Mouse (Mus musculus): ENCODE data around the gene Larp6.

Gene Larp6

DNA sequence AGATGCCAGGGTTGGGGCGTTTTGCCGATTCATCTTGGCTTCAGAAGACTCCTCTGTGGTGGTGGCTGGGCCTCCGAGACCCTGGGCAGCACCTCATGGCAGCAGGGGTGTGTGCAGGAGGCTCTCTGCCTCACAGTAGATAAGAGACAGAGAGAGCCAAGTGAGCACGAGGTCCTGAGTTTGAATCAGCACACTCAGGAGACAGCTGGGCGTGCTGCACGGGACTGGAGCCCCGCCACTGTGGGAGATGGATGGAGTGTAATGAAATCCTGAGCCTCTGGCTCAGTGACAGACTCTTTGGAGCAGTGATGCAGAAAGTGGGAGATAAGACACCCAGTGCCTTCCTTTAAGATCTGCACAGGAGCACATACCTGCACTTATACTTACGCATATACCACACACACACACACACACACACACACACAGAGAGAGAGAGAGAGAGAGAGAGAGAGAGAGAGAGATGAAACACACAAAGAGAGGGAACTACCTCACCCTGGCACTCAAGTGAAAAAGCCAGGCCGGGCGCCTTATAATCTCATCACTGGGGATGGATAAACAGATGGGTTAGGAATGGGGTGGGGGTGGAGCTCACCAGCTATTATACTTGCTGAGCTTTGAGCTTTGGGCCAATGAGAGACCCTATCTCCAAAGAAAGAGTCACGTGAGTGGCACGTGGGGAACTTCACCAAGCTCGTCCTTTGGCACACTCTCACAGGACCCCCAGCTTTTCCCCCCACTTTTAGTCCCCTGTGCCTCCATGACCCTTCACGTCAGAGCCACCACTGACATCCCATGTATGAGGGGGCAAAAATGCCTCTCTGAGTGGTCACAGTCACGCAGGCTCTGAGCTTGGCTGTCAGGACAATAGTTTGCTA is 44.3 kb downstream of the Larp6 start:
- in situ Hi-C loops (cut with MboI; ENCODE audit: low sequenced_read_pairs) = no loop called here

DNA sequence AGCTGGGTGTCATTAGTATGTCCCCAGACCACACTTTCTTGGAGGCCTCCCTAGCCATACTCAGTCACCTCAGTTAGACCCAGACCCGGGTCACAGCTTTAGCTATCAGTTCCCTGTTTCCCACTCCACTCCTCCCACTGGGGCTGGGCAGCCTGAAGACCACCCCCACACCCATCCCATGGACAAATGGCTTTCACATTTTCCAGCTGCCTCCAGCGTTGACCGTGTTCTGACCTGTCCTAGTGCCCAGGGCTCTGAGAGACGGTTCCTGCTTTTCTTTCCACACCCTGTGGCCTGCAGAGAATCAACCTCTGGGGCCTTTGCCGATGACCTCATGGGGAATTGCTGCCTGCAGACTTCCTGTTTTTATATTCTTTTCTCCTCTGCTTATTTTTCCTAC is 45.0 kb downstream of the Larp6 start:
- in situ Hi-C loops (cut with MboI; ENCODE audit: low sequenced_read_pairs) = no loop called here

DNA sequence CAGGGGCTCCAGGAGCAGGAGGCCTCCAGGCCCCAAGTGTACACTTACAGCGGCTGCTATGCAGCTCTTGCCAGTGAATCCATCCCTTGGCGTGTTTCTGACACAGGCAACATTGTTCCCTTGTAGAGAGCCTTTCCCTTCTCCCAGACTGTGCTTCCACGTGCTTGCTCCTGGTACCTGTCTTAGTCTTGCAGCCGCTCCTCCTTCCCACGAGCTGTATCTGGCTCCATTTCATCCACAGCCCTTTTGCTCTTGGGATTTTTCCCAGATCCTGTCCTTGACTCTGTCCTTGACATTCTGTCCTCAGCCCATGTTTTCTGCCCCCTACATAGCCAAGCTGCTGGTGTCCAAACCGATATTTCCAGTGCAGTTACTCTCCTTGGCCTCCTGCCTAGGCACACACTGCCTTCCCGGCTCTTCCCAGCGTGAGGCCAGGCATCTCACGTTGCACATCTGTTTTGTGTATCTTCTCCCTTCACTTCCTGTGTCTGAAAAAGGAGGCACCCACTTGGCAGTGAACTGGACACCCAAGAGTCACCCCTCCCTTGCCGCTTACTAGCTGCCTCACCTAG is 46.7 kb downstream of the Larp6 start:
- in situ Hi-C loops (cut with MboI; ENCODE audit: low sequenced_read_pairs) = no loop called here

DNA sequence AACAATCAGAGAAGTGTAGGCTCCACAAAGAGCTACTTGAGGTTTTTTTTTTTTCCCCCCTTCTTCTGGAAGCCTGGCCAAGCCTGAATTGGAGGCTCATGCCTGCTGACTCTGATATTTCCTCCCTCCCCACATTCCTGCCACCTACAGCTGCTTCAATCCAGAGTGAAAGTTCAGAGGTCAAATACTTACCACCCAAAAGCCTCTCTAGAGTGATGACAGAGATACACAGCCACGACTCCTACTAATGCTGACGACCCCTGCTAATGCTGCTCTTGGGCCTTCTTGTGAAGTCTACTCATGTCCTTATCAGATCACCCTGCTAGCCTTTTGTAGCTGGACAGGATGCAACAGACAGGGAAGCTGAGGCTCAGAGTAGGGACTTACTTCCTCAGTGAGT is 52.4 kb downstream of the Larp6 start:
- in situ Hi-C loops (cut with MboI; ENCODE audit: low sequenced_read_pairs) = no loop called here

DNA sequence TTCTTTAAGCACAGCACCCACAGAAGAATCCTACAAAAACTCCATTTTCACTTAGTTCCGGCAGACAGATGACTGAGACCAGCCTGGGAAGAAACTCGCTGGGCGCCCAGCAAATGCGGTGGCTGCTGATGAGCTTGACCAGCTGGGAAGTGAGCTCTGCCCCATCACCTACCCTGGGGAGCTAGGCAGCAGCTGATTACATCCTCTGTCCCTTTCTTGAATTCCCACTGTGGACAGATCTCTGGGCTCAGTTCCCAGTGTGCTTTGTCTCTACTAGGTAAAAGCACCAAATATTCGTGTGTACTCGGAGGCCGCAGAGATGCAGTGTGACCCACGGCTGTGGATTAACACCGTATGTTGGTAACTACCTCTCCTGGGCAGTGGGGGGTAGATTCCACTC is 55.6 kb downstream of the Larp6 start:
- in situ Hi-C loops (cut with MboI; ENCODE audit: low sequenced_read_pairs) = no loop called here

DNA sequence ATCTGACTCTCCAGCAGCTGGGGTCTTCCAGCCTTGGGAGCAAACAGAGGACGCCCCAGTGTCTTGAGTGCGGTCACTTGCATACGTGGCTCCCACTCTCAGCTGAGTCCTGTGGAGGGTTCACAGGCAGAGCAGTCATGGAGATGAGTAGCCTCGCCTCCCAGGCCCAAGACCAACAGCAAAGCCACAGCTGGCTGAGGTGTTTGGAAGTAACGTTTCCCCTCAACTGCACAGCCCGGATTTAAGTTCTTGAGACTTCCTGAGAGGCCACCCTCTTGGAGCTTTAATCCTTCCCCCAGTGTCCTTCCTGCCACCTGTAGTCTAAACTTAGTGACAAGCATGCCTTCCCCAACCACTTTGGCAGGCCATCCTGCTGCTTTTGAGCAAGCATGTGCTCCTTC is 56.9 kb downstream of the Larp6 start:
- in situ Hi-C loops (cut with MboI; ENCODE audit: low sequenced_read_pairs) = no loop called here

DNA sequence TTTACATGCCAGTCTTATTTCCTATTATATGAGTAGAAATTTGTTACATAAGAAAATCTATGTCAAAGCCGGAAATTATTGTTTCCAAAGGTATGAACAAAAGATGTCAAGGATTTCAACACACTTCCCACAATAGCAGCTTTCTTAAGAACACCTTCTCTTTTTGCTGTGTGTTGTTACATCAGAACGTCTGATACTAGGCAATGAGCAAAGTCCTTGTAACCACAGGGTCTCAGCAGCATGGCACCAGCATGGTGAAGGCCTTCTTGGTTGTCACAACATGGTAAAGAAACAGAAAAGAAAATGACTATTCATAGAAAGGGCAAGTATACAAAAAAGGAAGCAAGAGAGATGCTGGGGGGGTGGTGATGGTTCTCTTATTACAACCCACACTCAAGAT is 60.9 kb downstream of the Larp6 start:
- in situ Hi-C loops (cut with MboI; ENCODE audit: low sequenced_read_pairs) = no loop called here

DNA sequence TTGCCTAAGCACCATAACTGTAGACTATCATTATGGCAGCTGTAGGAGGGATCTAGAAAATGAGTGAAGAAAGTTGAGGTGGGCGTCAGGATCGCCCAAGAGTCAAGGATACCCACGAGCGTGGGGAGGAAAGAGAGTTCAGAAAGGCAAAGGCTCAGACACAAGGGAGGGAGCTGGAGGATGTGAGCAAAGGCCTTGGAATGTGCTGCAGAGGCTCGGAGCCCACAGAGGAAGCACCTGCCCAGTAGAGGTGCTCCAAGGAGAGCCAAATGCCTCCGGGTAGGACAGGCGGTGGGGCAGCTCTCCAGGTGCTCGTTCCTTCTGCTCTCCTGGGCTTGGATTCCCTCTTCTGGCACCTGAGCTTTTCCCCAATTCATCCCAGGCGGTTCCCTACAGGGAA is 64.1 kb downstream of the Larp6 start:
- in situ Hi-C loops (cut with MboI; ENCODE audit: low sequenced_read_pairs) = no loop called here

DNA sequence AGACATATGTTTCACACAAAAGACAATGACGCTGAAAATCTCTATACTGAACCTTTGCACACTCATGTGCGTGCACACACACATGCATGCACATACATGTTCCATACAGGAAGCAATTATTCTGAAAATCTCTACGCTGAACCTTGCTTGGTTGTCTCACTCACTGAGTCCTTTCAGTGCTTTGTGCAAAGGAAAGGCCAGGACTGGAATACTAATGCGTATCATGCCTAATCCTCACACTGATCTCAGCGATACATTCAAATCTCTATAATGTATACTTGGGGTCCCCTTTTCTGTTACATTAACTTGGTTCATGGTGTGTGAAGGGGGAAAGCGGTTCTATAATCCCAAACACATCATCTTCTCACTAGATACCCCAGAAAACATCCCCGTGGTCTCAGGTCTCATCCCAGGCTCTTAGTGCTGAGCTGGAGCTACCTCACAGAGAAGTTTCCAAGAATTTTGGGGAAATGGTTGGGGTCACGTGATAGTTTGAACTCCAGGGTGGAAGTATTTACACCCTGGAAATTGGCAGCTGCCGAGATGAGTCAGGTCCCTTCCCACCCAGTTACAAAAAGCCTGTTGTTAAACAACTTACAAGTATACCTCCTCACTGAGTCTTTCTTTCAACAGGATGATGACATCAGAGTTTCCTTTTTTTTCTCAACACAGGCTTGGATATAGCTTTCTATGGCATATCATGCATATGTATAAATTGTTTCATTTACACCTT is 69.4 kb downstream of the Larp6 start:
- in situ Hi-C loops (cut with MboI; ENCODE audit: low sequenced_read_pairs) = no loop called here

DNA sequence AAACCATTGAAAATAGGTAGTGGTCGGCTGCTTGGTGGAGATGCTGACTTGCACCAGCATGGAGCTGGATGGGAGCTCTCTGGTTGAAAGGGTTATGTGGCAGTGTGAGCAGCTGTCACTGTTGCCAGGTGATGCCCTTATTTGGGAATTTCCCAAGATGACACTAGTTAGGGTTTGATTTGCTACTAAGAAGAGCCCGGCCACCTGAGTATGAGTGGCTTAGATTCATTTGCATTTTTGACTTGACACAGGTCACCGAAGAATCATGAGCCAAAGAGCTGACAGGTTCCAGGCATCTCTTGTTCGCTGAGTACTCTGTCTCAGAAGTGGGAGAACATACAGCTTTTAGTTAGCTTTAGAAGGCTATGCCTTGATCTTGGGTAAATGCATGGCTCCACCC is 72.3 kb downstream of the Larp6 start:
- in situ Hi-C loops (cut with MboI; ENCODE audit: low sequenced_read_pairs) = no loop called here

DNA sequence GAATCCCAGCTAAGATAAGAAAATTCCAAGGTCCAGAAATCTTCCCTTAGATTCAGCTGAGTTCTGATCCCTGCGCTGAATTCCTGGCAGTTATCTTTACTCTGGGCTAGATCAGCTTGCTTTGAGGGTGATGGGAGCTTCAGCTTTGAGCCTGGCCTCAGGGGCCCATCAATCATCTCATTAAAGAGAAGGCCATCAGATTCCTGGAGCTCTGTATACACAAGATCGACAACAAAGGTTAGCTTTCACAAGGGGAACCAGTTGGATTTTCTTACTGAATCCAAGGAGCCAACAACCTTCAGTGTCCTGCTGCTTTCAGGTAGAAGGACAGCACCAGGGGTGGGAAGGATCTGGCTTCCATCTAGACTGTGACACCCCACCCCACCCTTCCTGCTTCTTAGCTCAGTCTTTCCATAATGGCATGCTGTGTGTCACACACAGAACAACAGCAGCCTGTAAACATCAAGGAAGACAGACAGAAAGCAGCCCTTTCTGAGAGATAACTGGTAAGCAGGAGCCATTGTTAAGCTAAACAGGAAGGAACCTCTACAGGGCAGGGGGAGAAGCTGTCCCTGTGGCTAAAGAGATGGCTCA is 74.8 kb downstream of the Larp6 start:
- in situ Hi-C loops (cut with MboI; ENCODE audit: low sequenced_read_pairs) = no loop called here
